Mouse (Mus musculus) cerebellum, adult 2 months (tissue): Measurements from ENCODE around the gene Abca4.

Experiments used
- CTCF ChIP-seq: fragments of 200-500 bp; IDR thresholded peaks from 2 replicates; pipeline ENCODE4 v1.5.1; 2011; ENCODE audit warnings: low read depth, mild to moderate bottlenecking, control low read depth, low read length, moderate library complexity, borderline replicate concordance; ENCODE audit not compliant: insufficient read depth
- POLR2A ChIP-seq: fragments of 200-500 bp; IDR thresholded peaks from 2 replicates; pipeline ENCODE4 v1.6.1; 2011; ENCODE audit warnings: low read length, control low read depth, borderline replicate concordance; ENCODE audit not compliant: insufficient read depth

- no peak for TF ChIP-seq CTCF
- no peak for TF ChIP-seq POLR2A
Measured at GRCm38 (mm10) chr3:122088054-122088681, 43.9 kb downstream of the Abca4 start.
